Mouse (Mus musculus): Measurements from ENCODE around the gene Pex11g.

Gene Pex11g

GRCm38 (mm10) chr8:3414639-3415190 is 52.8 kb downstream of the Pex11g start:
- no peak for DNase-seq

- no peak for DNase-seq
Measured at GRCm38 (mm10) chr8:3412816-3413215, 54.7 kb downstream of the Pex11g start.

- no peak for DNase-seq
Measured at GRCm38 (mm10) chr8:3411901-3412301, 55.6 kb downstream of the Pex11g start.

- no peak for DNase-seq
Measured at GRCm38 (mm10) chr8:3411085-3411484, 56.4 kb downstream of the Pex11g start.

- no peak for DNase-seq
Measured at GRCm38 (mm10) chr8:3407417-3407816, 60.1 kb downstream of the Pex11g start.
